16 mouse cellular contexts compared by ENCODE assay signal in the genomic region with DNA sequence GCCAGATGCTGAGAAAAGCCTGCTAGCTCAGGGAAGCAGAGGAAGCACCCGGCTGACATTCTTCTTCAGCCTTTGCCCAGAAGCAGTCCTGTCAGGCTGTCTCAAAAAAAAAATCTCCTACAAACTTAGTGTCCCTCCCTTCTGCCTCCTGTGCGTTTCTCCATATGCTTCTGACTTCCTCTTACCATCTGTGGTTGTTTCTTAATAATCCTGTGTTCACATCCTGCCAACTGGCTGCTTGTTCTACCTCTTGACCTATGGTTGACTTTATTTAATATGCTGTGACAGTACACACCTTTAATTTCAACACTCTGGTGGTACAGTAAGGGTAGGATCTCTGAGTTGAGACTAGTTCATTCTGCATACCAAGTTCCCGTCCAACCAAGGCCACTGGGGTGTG. TPM values are rescaled to one million over a fixed set of nuclear protein-coding genes. Genes with fewer than 3 reads are reported as not detected.
DNase-seq lines count a peak whose midpoint lies in the region; ATAC-seq lines count a peak whose summit lies in the region.
"Had no signal": no experiment of that assay in that cellular context is flagged by ENCODE, and none has a peak within 500 bp of the region (broad histone marks: within the 10 kb centered on the region; RNA-seq: fewer than 3 reads in every experiment).

No protein-coding gene starts in this region.

- DNase-seq in cerebellum, postnatal 36 days, result peak; percentile 5 to 13
- DNase-seq in cerebellum, postnatal 10 days, result no peak
- DNase-seq in brain, adult 2 months (ENCODE audit: low read depth, low spot score), result peak; percentile 42
- DNase-seq in lung, postnatal 10 days, result peak; percentile 1
- DNase-seq in spleen, postnatal 36 days (ENCODE audit: low spot score in 2 of 2), result no peak
- no peak for DNase-seq in c-Kit-positive CD71-positive TER-119-positive erythroid progenitor cells, embryonic 14.5 days (ENCODE audit: low spot score)
- DNase-seq: adrenal gland, adult 2 months; forebrain, postnatal 0 days; kidney, postnatal 25 days; layer of hippocampus, postnatal 36 days; right cerebral cortex, postnatal 14 days; spleen, adult 18-20 months had no signal

- ATAC-seq in neutrophil, adult 5-6 weeks (ENCODE audit: extremely low read depth, insufficient number of reproducible peaks, low FRiP score, poor library complexity, severe bottlenecking), result peak; percentile 23; the same call in 1 of the 2 replicates
- ATAC-seq: forebrain, postnatal 0 days; hindbrain, embryonic 16.5 days; intestine, embryonic 16.5 days; midbrain, embryonic 13.5 days had no signal

RNA-seq across cellular contexts. Expression of a gene that starts 32.1 kb away (rescaled TPM):
- 94.5 and 110 TPM in 2 replicates for total RNA-seq in neutrophil, adult 5-6 weeks (2017)

Comparison
In these comparisons a context has a peak if more than half of its experiments do, and no peak if none do; other contexts are left out.
1. DNase-seq: peak in cerebellum, postnatal 36 days (2 of 2), brain, adult 2 months (single experiment) and lung, postnatal 10 days (single experiment); none in cerebellum, postnatal 10 days (0 of 2), spleen, postnatal 36 days (0 of 2) and c-Kit-positive CD71-positive TER-119-positive erythroid progenitor cells, embryonic 14.5 days (single experiment).